Mouse (Mus musculus): Measurements from ENCODE around the gene B3gnt6.

B3gnt6 gene

GRCm38 (mm10) chr7:98147766-98148165, 51.5 kb downstream of the B3gnt6 start:
- no peak for DNase-seq

DNA sequence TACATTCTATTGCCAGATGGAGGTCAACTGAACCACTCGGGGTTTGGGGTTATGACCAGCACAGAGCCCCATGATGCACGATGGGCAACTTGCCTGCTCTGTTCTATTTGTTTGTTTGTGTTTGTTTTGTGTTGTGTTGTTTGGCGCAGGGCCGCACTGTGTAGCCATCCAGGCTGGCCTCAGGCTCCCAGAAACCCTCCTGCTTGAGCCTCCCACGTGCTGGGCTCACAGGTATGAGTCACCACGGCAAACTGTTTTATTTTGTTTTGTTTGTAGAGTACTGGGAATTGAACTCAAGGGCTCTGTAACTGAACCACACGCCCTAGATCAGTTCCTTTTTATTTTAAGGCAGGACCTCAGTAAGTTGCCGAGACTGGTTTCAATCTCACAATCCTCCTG, 52.8 kb downstream of the B3gnt6 start:
- DNase-seq = no peak

- DNase-seq = no peak
Measured at GRCm38 (mm10) chr7:98145842-98146446, 53.3 kb downstream of the B3gnt6 start.

- no peak for DNase-seq
Measured at GRCm38 (mm10) chr7:98145402-98145801, 53.9 kb downstream of the B3gnt6 start, which contains the start of gene Omp. TSS of gene Omp (minus strand) at chr7:98145502.

DNA sequence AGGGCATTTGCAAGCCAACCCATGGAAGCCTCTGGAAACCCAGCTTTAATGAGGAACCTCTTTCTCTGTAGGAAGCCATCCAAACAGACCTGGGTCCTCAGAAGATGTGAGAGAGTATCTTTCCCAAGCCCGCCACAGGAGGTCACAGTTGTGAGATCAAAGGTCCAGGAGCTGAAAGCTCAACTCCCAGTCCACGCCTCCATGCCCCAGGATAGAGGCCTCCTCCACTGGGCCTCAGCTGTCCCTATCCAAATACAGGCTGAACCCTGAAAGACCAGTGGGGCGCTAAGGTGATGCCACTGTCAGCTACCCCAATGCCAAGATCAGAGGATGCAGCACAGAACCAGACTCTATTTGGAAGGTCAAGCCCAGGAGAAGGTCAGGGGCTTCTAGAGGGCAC, 56.6 kb downstream of the B3gnt6 start:
- DNase-seq = no peak
